Mouse (Mus musculus) CH12.LX (cell line): ENCODE data around the gene Dgkd. TPM values are rescaled to one million over a fixed set of nuclear protein-coding genes. Genes with fewer than 3 reads are reported as not detected.
A peak's percentile ranks its signal among the peaks of the same experiment; 100 is the strongest.

Source experiments
- DNase-seq: peaks from one replicate; pipeline ENCODE4 v3.0.0-alpha.2; 2013; ENCODE audit errors: extremely low read depth
- H3K27ac ChIP-seq: 2 replicates; pipeline ENCODE4 v1.5.1; 2012; ENCODE audit warnings: low read depth, mild to moderate bottlenecking, control low read depth, moderate library complexity; ENCODE audit not compliant: insufficient read depth
- H3K27me3 ChIP-seq: replicated peaks from 2 replicates; pipeline ENCODE3; 2012; ENCODE audit warnings: inconsistent platforms
- H3K36me3 ChIP-seq, 2 experiments: replicated peaks in 1 of 2; 2 replicates each; pipeline versions ENCODE3 to v1.6.1; 2012; ENCODE audit warnings: inconsistent platforms in 1 of 2, low read length in 1 of 2, mild to moderate bottlenecking in 1 of 2, mixed read lengths in 1 of 2, moderate library complexity in 1 of 2; ENCODE audit not compliant: control insufficient read depth in 1 of 2, insufficient read depth in 1 of 2
- H3K4me1 ChIP-seq, 2 experiments: 2 replicates each; pipeline ENCODE4 v1.6.1; 2012; ENCODE audit warnings: inconsistent platforms in 1 of 2, moderate library complexity in 1 of 2; ENCODE audit not compliant: insufficient read depth in 2 of 2, control insufficient read depth in 1 of 2
- H3K4me2 ChIP-seq: 2 replicates; pipeline ENCODE4 v1.6.1; 2012; ENCODE audit warnings: low read depth, mild to moderate bottlenecking, control low read depth; ENCODE audit not compliant: poor library complexity, insufficient read depth, severe bottlenecking
- H3K4me3 ChIP-seq, 3 experiments: fragments of 150-350 bp in 1 of 3; sonication (generic) in 1 of 3; replicated peaks in 1 of 3; 2 replicates each; pipeline versions ENCODE3 to v1.5.1; 2011 to 2012; ENCODE audit warnings: low read depth in 2 of 3, low read length in 2 of 3, mild to moderate bottlenecking in 2 of 3, moderate library complexity in 2 of 3, control low read depth in 1 of 3, improper control_type of control experiment in 1 of 3, inconsistent platforms in 1 of 3, mixed read lengths in 1 of 3; ENCODE audit not compliant: poor library complexity in 1 of 3
- H3K79me2 ChIP-seq: replicated peaks from 2 replicates; pipeline ENCODE4 v1.6.1; 2012; ENCODE audit warnings: mild to moderate bottlenecking, moderate library complexity; ENCODE audit not compliant: control insufficient read depth, poor library complexity, insufficient read depth, severe bottlenecking; ENCODE audit errors: extremely low read depth
- H3K9ac ChIP-seq: 2 replicates; pipeline ENCODE4 v1.6.1; 2012; ENCODE audit warnings: low read depth, mild to moderate bottlenecking, control low read depth, moderate library complexity; ENCODE audit not compliant: insufficient read depth
- H3K9me3 ChIP-seq: replicated peaks from 2 replicates; pipeline ENCODE3; 2012; ENCODE audit warnings: low read length, inconsistent platforms, mixed read lengths
- BHLHE40 ChIP-seq: IDR thresholded peaks from 2 replicates; pipeline ENCODE4 v1.6.1; 2011; ENCODE audit warnings: mild to moderate bottlenecking, low read depth, low read length, improper control_type of control experiment
- CHD2 ChIP-seq: IDR thresholded peaks from 2 replicates; pipeline ENCODE4 v1.6.1; 2011; ENCODE audit warnings: low read length, improper control_type of control experiment
- CTCF ChIP-seq, 2 experiments: IDR thresholded peaks in 1 of 2; conservative IDR thresholded peaks in 1 of 2; 2 replicates each; pipeline ENCODE4 v1.5.1; 2011 to 2012; ENCODE audit warnings: low read depth in 2 of 2, low read length in 2 of 2, improper control_type of control experiment in 1 of 2, inconsistent platforms in 1 of 2, mild to moderate bottlenecking in 1 of 2, moderate library complexity in 1 of 2
- E2F4 ChIP-seq: IDR thresholded peaks from 2 replicates; pipeline ENCODE4 v1.6.1; 2011; ENCODE audit warnings: low read depth, low read length, improper control_type of control experiment; ENCODE audit not compliant: insufficient replicate concordance
- ETS1 ChIP-seq: conservative IDR thresholded peaks from 2 replicates; pipeline ENCODE4 v1.6.1; 2012; ENCODE audit warnings: low read depth, mild to moderate bottlenecking, inconsistent platforms, low read length, improper control_type of control experiment, moderate library complexity
- IRF4 ChIP-seq: IDR thresholded peaks from 2 replicates; pipeline ENCODE4 v1.6.1; 2014; ENCODE audit warnings: low read depth, mild to moderate bottlenecking, inconsistent platforms, low read length, improper control_type of control experiment
- JUND ChIP-seq: conservative IDR thresholded peaks from 2 replicates; pipeline ENCODE4 v1.6.1; 2011; ENCODE audit warnings: low read depth, low read length, improper control_type of control experiment
- MEF2A ChIP-seq: IDR thresholded peaks from 2 replicates; pipeline ENCODE4 v1.6.1; 2014; ENCODE audit warnings: low read depth, mild to moderate bottlenecking, inconsistent platforms, low read length, improper control_type of control experiment, borderline replicate concordance
- MXI1 ChIP-seq: IDR thresholded peaks from 2 replicates; pipeline ENCODE4 v1.6.1; 2011; ENCODE audit warnings: mild to moderate bottlenecking, low read depth, low read length, improper control_type of control experiment
- NRF1 ChIP-seq: IDR thresholded peaks from 2 replicates; pipeline ENCODE4 v1.6.1; 2014; ENCODE audit warnings: low read depth, mild to moderate bottlenecking, inconsistent platforms, low read length, improper control_type of control experiment, moderate library complexity
- PAX5 ChIP-seq: IDR thresholded peaks from 2 replicates; pipeline ENCODE4 v1.6.1; 2012; ENCODE audit warnings: low read length, inconsistent platforms, mixed read lengths
- POLR2AphosphoS2 ChIP-seq: IDR thresholded peaks from 2 replicates; pipeline ENCODE4 v1.6.1; 2011; ENCODE audit warnings: low read depth, low read length, improper control_type of control experiment
- RCOR1 ChIP-seq: conservative IDR thresholded peaks from 2 replicates; pipeline ENCODE4 v1.6.1; 2012; ENCODE audit warnings: low read depth, mild to moderate bottlenecking, inconsistent platforms, low read length, improper control_type of control experiment
- SIN3A ChIP-seq: IDR thresholded peaks from 2 replicates; pipeline ENCODE4 v1.6.1; 2012; ENCODE audit warnings: low read length, improper control_type of control experiment, inconsistent platforms
- SMC3 ChIP-seq: IDR thresholded peaks from 2 replicates; pipeline ENCODE4 v1.6.1; 2011; ENCODE audit warnings: low read depth, low read length, improper control_type of control experiment
- TBP ChIP-seq: conservative IDR thresholded peaks from 2 replicates; pipeline ENCODE4 v1.6.1; 2011; ENCODE audit warnings: low read depth, low read length, improper control_type of control experiment
- TCF12 ChIP-seq: IDR thresholded peaks from 2 replicates; pipeline ENCODE4 v1.6.1; 2014; ENCODE audit warnings: low read depth, mild to moderate bottlenecking, inconsistent platforms, low read length, improper control_type of control experiment
- UBTF ChIP-seq: IDR thresholded peaks from 2 replicates; pipeline ENCODE4 v1.6.1; 2012; ENCODE audit warnings: low read depth, mild to moderate bottlenecking, inconsistent platforms, low read length, improper control_type of control experiment, moderate library complexity
- USF2 ChIP-seq: conservative IDR thresholded peaks from 2 replicates; pipeline ENCODE4 v1.6.1; 2011; ENCODE audit warnings: low read depth, low read length, improper control_type of control experiment
- ZMIZ1 ChIP-seq: IDR thresholded peaks from 2 replicates; pipeline ENCODE4 v1.6.1; 2012; ENCODE audit warnings: low read depth, mild to moderate bottlenecking, inconsistent platforms, low read length, improper control_type of control experiment
- dilution Hi-C: fragments of 300-500 bp; cut with MboI; formaldehyde crosslinking; loops from 2 replicates; pipeline ENCODE4 v1.14.3; 2020; ENCODE audit warnings: low sequenced_read_pairs; ENCODE audit not compliant: extremely low pct_unique_long_range_greater_than_20kb, extremely low pct_ligation_motif_present
- in situ Hi-C: fragments of 300-500 bp; cut with MboI; formaldehyde crosslinking; loops from 3 replicates; pipeline ENCODE4 v1.14.3; 2019; ENCODE audit warnings: low sequenced_read_pairs, low pct_ligation_motif_present, low pct_unique_long_range_greater_than_20kb, mixed read lengths
- polyA plus RNA-seq: library from polyadenylated mRNA; unstranded; fragments of >175 nt; gene quantifications from 2 replicates; pipeline ENCODE4 v1.2.1, GENCODE M21; 2012; ENCODE audit warnings: low read depth; ENCODE audit not compliant: insufficient read length
- total RNA-seq, 2 experiments: library from RNA; depleted of rRNA; stranded (reverse); fragments of 300-350 nt in 1 of 2; fragments of >200 nt in 1 of 2; gene quantifications; 2 replicates each; pipeline ENCODE4 v1.2.3; 2012 to 2014

Gene Dgkd
- total and polyA plus RNA-seq, 3 experiments = 57.5 to 89.9 (median 73.8) TPM

DNA sequence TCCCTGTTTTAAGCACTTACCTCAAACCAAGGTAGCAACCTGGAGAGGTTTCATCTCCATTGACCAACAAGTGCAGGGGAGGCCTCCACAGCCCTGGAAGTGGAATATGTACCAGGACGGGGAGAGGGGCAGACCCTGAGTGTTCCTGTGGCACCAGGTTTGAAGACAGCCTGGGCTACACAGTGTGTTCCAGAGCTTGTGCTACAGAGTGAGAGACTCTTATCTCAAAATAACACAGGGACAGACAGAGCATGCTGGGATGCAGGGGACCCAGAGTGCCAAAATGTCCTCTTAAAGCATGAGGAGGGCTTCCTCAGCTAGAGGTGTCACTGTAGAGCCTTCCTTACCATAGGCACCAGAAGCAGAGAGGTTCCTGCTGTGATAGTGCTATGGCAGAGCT is 45.3 kb upstream of the Dgkd start:
- Histone ChIP-seq H3K9ac (no peak overlapping the region), H3K27me3 (no peaks in the 10 kb centered on the region)
- DNase-seq = no peak
- TF ChIP-seq CHD2 = no peak
- TF ChIP-seq ETS1 = no peak
- no peak for TF ChIP-seq BHLHE40
- no peak for TF ChIP-seq PAX5
- TF ChIP-seq SMC3 = no peak
- TF ChIP-seq CTCF (conservative IDR thresholded peaks at IDR 0.05 in 1 of 2, IDR thresholded peaks at IDR 0.05 in 1 of 2; ENCODE audit: low read depth in 2 of 2, low read length in 2 of 2) = no peak
- TF ChIP-seq MEF2A = no peak
- no peak for TF ChIP-seq ZMIZ1
- no peak for TF ChIP-seq UBTF
- no peak for TF ChIP-seq USF2
- no peak for TF ChIP-seq RCOR1
- TF ChIP-seq E2F4 = no peak
- TF ChIP-seq, all 38 proteins: peak for 0
- Histone ChIP-seq H3K79me2 (no peaks in the 10 kb centered on the region), H3K4me2 (no peak overlapping the region), H3K4me1 (peaks cover 3 to 27% of the 10 kb centered on the region in 2 experiments; a peak in 3 of 4 replicates), H3K9me3 (no peaks in the 10 kb centered on the region), H3K27ac (no peak overlapping the region), H3K4me3 (no peak overlapping the region), H3K36me3 (no peaks in the 10 kb centered on the region)
- dilution Hi-C loops (no loop called here), in situ Hi-C loops (no loop called here)

GRCm38 (mm10) chr1:87811391-87811790 is 41.7 kb upstream of the Dgkd start:
- H3K27ac ChIP-seq = no peak overlapping the region
- H3K27me3 ChIP-seq = no peaks in the 10 kb centered on the region
- TF ChIP-seq IRF4 = 0 out of 2 replicates have a peak, but pooled peaks have one; percentile 15
- TF ChIP-seq PAX5 = no peak
- TF ChIP-seq CHD2 = peak; percentile 41; the same call in 1 of the 2 replicates
- peak; percentile 75; the same call in 1 of the 2 replicates for TF ChIP-seq MEF2A
- peaks cover 3 to 13% of the 10 kb centered on the region in 2 experiments; a peak in 3 of 4 replicates for H3K4me1 ChIP-seq
- dilution Hi-C loops = no loop called here
- DNase-seq = no peak
- H3K9me3 ChIP-seq = no peaks in the 10 kb centered on the region
- peak overlapping the region; percentile 40 for H3K4me2 ChIP-seq
- no peak overlapping the region for H3K9ac ChIP-seq
- in situ Hi-C loops = no loop called here
- H3K36me3 ChIP-seq = no peaks in the 10 kb centered on the region
- H3K79me2 ChIP-seq = no peaks in the 10 kb centered on the region
- no peak overlapping the region for H3K4me3 ChIP-seq

GRCm38 (mm10) chr1:87812061-87812460 is 41.0 kb upstream of the Dgkd start:
- no peaks in the 10 kb centered on the region for H3K27me3 ChIP-seq
- dilution Hi-C loops (no loop called here), in situ Hi-C loops (no loop called here)
- H3K9me3 ChIP-seq = no peaks in the 10 kb centered on the region
- TF ChIP-seq POLR2AphosphoS2 (no peak), MXI1 (no peak), NRF1 (no peak), PAX5 (no peak), JUND (no peak), SIN3A (no peak), E2F4 (no peak), TCF12 (no peak), MEF2A (no peak), TBP (no peak)
- peaks cover 3 to 10% of the 10 kb centered on the region in 2 experiments; a peak in 3 of 4 replicates for H3K4me1 ChIP-seq
- no peak for DNase-seq
- H3K27ac ChIP-seq = no peak overlapping the region
- H3K9ac ChIP-seq = no peak overlapping the region
- H3K36me3 ChIP-seq = no peaks in the 10 kb centered on the region
- H3K4me3 ChIP-seq = no peak overlapping the region
- H3K4me2 ChIP-seq = no peak overlapping the region
- H3K79me2 ChIP-seq = no peaks in the 10 kb centered on the region
